Mouse (Mus musculus) heart, adult 2 months (tissue): Measurements from ENCODE around the gene Ccna2. TPM values are rescaled to one million over a fixed set of nuclear protein-coding genes. Genes with fewer than 3 reads are reported as not detected.
A peak's percentile ranks its signal among the peaks of the same experiment; 100 is the strongest.

Source experiments
- DNase-seq, 2 experiments: peaks; one replicate each; pipeline ENCODE4 v3.0.0; 2021
- H3K27ac ChIP-seq: fragments of 200-600 bp; 2 replicates; pipeline ENCODE4 v1.8.1; 2022
- H3K27me3 ChIP-seq: fragments of 200-500 bp; 2 replicates; pipeline ENCODE4 v1.6.1; 2012; ENCODE audit warnings: mild to moderate bottlenecking, low read length, inconsistent platforms, mixed read lengths; ENCODE audit not compliant: control insufficient read depth, insufficient read depth
- H3K36me3 ChIP-seq: fragments of 200-500 bp; 2 replicates; pipeline ENCODE4 v1.6.1; 2012; ENCODE audit warnings: low read length, inconsistent platforms; ENCODE audit not compliant: control insufficient read depth, insufficient read depth
- H3K4me1 ChIP-seq: fragments of 200-500 bp; 2 replicates; pipeline ENCODE4 v1.6.1; 2011; ENCODE audit warnings: low read length; ENCODE audit not compliant: control insufficient read depth, insufficient read depth
- H3K4me3 ChIP-seq: fragments of 200-600 bp; 2 replicates; pipeline ENCODE4 v1.8.1; 2022
- H3K79me2 ChIP-seq: fragments of 200-500 bp; replicated peaks from 2 replicates; pipeline ENCODE4 v1.6.1; 2012; ENCODE audit warnings: mild to moderate bottlenecking, inconsistent platforms, low read length, moderate library complexity, mixed read lengths; ENCODE audit not compliant: control insufficient read depth, insufficient read depth
- H3K9ac ChIP-seq: fragments of 200-500 bp; 2 replicates; pipeline ENCODE4 v1.6.1; 2012; ENCODE audit warnings: low read depth, mild to moderate bottlenecking, control low read depth, inconsistent platforms, low read length, mixed read lengths
- CTCF ChIP-seq: fragments of 200-600 bp; IDR thresholded peaks from 2 replicates; pipeline ENCODE4 v1.8.1; 2022; ENCODE audit warnings: antibody characterized with exemption, mild to moderate bottlenecking, moderate library complexity
- EP300 ChIP-seq: fragments of 200-500 bp; IDR thresholded peaks from 2 replicates; pipeline ENCODE4 v1.6.1; 2011; ENCODE audit warnings: low read depth, low read length, control low read depth; ENCODE audit not compliant: insufficient read depth
- POLR2A ChIP-seq: fragments of 200-500 bp; IDR thresholded peaks from 2 replicates; pipeline ENCODE4 v1.6.1; 2011; ENCODE audit warnings: mild to moderate bottlenecking, low read depth, low read length, control low read depth; ENCODE audit not compliant: insufficient read depth
- WGBS: fragments of 180-500 bp; shearing (Covaris S2); methylation state at CpG from one replicate; pipeline ENCODE4 v1.1.7; 2018; 5-methylcytosine and 5-hydroxymethylcytosine counted together
- intact Hi-C: fragments of 180-260 bp; cut with DNase I; formaldehyde crosslinking; loops from one replicate; pipeline ENCODE4 v1.15.1; 2025
- polyA plus RNA-seq: library from polyadenylated mRNA; depleted of rRNA; stranded (reverse); fragments of >200 nt; gene quantifications from 2 replicates; pipeline ENCODE4 v1.2.3, GENCODE M21; 2012; rRNA removed
- total RNA-seq, 2 experiments: library from RNA; stranded (reverse); gene quantifications; 2 replicates each; pipeline ENCODE4 v1.2.3; 2021

The Ccna2 gene
- total and polyA plus RNA-seq, 3 experiments, result 0.63 to 0.74 (median 0.66) TPM

DNA sequence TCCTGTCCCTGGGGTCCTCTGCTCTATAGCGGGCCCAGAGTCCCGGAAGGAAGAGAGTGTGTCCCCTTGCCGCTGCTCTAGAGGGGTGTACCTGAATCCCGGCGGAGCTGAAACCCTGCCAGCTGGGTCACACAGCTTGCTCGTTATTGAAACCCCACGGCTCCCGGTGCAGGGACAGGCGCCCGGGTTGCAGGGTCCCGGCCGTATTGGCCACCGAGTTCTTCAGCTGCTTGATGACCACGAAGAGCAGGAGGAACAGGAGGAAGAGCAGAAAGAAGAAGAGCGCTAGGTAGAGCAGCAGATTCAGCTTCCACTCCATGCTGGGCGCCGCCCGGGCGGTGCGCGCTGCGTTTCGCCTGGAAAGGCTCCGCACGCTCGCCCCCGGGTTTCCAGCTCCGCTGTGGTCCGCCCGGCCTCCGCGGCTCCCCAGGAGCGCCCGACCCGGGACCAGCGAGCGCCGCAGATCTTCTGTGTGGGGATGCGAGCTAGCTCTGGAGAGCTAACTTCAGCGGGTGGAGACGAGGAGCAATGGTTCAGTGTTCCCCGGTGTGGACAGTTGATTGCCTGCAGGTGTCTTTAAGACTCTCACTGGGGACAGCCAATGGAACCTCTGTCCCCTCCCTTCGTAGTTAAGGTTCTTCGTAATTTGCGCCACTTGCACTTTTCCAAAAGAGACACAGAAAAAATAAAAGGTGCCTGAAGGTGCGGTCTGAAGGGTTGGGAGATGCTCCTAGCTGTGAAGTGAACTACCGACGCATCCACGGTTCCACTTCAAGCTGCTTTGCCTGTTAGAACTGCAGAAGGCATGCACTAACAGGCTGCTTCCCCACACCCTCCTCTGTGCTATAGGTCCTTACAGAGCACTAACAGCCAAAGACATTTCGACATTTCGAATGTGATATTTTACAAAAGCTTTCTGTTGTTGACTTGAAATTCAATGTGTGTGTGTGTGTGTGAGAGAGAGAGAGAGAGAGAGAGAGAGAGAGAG, 50.6 kb downstream of the Ccna2 start, which contains the start of gene Gm11549:
Gene Gm11549, minus strand, starts transcription at position 741 of the 988 bp plus-strand sequence.
- Histone ChIP-seq H3K4me1 (0 out of 2 replicates have a peak, but pooled peaks cover 1% of the 10 kb centered on the region), H3K79me2 (no peaks in the 10 kb centered on the region), H3K27ac (no peak within 1 kb of the TSS), H3K9ac (no peak within 1 kb of the TSS), H3K4me3 (peak within 1 kb of the TSS; percentile 50), H3K27me3 (peaks cover 3% of the 10 kb centered on the region; the same call in 1 of the 2 replicates), H3K36me3 (no peaks in the 10 kb centered on the region)
- intact Hi-C loops, result no loop called here
- DNase-seq, result peak; percentile 6 to 38
- TF ChIP-seq EP300 (no peak), POLR2A (no peak), CTCF (no peak)
- 3% methylated on average over 51 of the region's 51 CpGs for WGBS

DNA sequence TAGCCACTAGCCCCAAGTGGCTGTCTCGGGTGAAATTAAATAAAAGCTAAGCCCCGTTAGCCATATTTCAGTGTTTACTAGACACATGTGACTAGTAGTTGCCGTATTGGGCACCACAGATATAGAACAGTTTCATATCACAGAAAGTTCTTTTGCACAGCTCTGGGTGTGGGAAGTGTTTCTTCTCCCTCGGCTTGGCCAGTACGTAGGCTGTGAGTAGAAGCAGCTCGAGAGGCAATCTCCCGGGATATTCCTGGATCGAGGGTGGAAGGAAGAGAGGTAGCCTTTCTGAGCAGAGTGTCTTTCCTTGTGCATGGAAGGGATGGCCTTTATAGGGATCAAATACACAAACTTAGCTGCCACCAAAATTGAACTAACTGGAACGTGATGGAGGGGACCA, 55.8 kb downstream of the Ccna2 start:
- no peak for DNase-seq
- Histone ChIP-seq H3K4me1 (no peaks in the 10 kb centered on the region), H3K4me3 (no peak overlapping the region), H3K36me3 (no peaks in the 10 kb centered on the region), H3K27ac (no peak overlapping the region), H3K79me2 (no peaks in the 10 kb centered on the region), H3K27me3 (peaks cover under 1% of the 10 kb centered on the region; the same call in 1 of the 2 replicates), H3K9ac (no peak overlapping the region)
- intact Hi-C loops, result no loop called here
- WGBS, result 74% methylated on average over 9 of the region's 9 CpGs
- TF ChIP-seq EP300 (no peak), CTCF (no peak), POLR2A (no peak)

Other genes starting within 250 kb of the Ccna2 start
- gene Anxa5, start 96.3 kb downstream of the Ccna2 start, total RNA-seq, result 100 to 1,000 TPM; 119 to 131 TPM
- gene Anxa5, start 96.3 kb downstream of the Ccna2 start, polyA plus RNA-seq, result 202 and 223 TPM in 2 replicates
- gene 1810062G17Rik, start 96.2 kb downstream of the Ccna2 start, total RNA-seq, result not detected
- 0.70 and 0.96 TPM in 2 replicates for gene 1810062G17Rik, start 96.2 kb downstream of the Ccna2 start, polyA plus RNA-seq
- gene Gm11549, start 50.3 kb downstream of the Ccna2 start, total RNA-seq, result not detected
- gene Gm11549, start 50.3 kb downstream of the Ccna2 start, polyA plus RNA-seq, result not detected in 2 replicates
- gene Exosc9, start 19.5 kb downstream of the Ccna2 start, total RNA-seq, result 10 to 100 TPM; 15.6 to 16.4 TPM
- gene Exosc9, start 19.5 kb downstream of the Ccna2 start, polyA plus RNA-seq, result 8.2 and 16.1 TPM in 2 replicates
- gene Bbs7, start 41.3 kb upstream of the Ccna2 start, total RNA-seq, result 1 to 10 TPM; 4.9 to 6.8 TPM
- gene Bbs7, start 41.3 kb upstream of the Ccna2 start, polyA plus RNA-seq, result 1.6 and 3.9 TPM in 2 replicates
- gene Trpc3, start 118.0 kb upstream of the Ccna2 start, total RNA-seq, result 1 to 10 TPM; 5.9 to 7.5 TPM
- gene Trpc3, start 118.0 kb upstream of the Ccna2 start, polyA plus RNA-seq, result 5.1 and 9.7 TPM in 2 replicates